Mouse (Mus musculus) gastrocnemius, postnatal 14 days (tissue): ENCODE results near the gene Tapbpl. TPM values are rescaled to one million over a fixed set of nuclear protein-coding genes. Genes with fewer than 3 reads are reported as not detected.
"Not testable (repeated sequence)": the region's sequence is repeated elsewhere in the genome, so short reads cannot be mapped to it uniquely, and the experiment has no call there.

Experiments used
- DNase-seq: peaks from one replicate; pipeline ENCODE4 v3.0.0; 2021; ENCODE audit warnings: mixed read lengths
- intact Hi-C: fragments of 180-260 bp; cut with DNase I; formaldehyde crosslinking; loops from one replicate; pipeline ENCODE4 v1.15.1; 2025; ENCODE audit warnings: low total_unique reads
- long read RNA-seq, 2 experiments: library from polyadenylated mRNA; stranded (forward); transcript quantifications; one replicate each; pipeline ENCODE4 v2.0.0; 2021
- total RNA-seq, 2 experiments: library from RNA; stranded (reverse); gene quantifications; 2 replicates each; pipeline ENCODE4 v1.2.3; 2021

The Tapbpl gene
- total RNA-seq: 1 to 10 TPM; 2.2 to 2.3 TPM
- long read RNA-seq, experiment 1, partial matches to known transcripts: 0 of 2 reads
- long read RNA-seq, experiment 1, other reads (novel, unspliced or antisense): 0 of 2 reads
- long read RNA-seq, experiment 2, partial matches to known transcripts: 1 of 5 reads
- long read RNA-seq, experiment 2, other reads (novel, unspliced or antisense): 1 of 5 reads

- intact Hi-C loops: no loop called here
- peak; percentile 57 for DNase-seq
Observed at GRCm38 (mm10) chr6:125231117-125232044, at the start of gene Tapbpl. Tapbpl (minus strand) TSS chr6:125231860.

DNA sequence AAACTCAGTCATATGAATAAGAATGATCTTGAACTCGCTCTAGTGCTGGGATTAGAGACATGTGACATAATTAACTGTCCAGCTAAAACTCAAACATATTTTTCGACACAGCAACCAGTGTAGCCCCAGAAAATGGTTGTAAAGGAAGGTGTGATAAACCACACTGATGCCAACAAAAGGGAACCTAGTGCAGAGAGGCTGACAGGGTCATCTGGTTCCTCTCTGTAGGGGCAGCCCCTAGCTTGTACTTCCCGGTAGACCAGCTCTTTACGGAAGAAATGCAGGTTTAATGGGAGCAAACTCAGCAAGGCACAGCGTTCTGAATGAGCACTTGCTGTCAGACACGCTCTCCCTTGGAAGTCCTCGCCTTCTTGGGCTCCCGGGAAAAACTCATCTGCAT lies 48.1 kb upstream of the Tapbpl start:
- DNase-seq: no peak
- intact Hi-C loops: loop anchor here (5.0 kb wide), 1 partner anchor 83 kb away; no protein-coding TSS in a partner anchor

- DNase-seq: peak; percentile 47
Observed at GRCm38 (mm10) chr6:125274841-125275563, 43.3 kb upstream of the Tapbpl start.

GRCm38 (mm10) chr6:125272228-125272785 lies 40.6 kb upstream of the Tapbpl start:
- no peak for DNase-seq
- intact Hi-C loops: no loop called here

More at GRCm38 (mm10) chr6:125274841-125275563, 43.3 kb upstream of the Tapbpl start:
- intact Hi-C loops: no loop called here

DNA sequence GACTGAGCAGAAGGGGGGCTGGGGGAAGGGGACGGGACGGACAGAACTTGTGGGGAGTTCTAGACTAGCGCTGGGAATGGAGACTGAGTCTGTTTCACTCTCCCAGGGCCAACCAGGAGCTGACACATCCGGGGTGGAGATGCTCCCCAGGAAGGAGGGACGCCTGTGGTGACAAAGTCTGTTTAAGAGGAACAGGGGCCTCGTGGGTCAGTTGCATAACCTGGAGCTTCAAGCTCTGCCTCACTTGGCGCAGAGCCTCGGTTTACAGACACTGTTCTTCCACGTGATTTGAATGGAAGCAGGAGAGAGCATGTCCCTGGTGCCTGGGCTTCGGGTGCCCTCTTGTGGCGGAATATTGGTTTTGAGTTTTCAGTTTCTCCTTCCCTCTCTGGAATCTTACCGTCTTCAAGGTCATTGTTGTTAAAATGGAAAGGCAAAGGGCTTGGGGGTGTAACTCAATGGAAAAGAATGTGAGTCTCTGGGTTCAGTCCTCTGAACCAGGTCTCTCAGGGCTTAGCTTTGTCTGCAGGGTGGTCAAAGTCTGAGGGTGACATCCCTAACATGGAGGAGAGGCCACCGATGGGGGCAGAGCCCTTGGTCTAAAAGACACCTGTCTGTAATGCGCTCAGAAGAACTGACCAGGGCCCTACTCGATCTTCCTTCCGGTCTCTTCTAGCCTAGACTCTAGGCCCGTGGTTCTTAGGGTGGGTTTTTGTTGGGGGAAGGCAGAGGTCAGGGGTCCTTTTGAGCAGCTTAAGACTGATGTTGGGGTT lies 40.0 kb upstream of the Tapbpl start:
- intact Hi-C loops: no loop called here
- DNase-seq: peak; percentile 95

DNA sequence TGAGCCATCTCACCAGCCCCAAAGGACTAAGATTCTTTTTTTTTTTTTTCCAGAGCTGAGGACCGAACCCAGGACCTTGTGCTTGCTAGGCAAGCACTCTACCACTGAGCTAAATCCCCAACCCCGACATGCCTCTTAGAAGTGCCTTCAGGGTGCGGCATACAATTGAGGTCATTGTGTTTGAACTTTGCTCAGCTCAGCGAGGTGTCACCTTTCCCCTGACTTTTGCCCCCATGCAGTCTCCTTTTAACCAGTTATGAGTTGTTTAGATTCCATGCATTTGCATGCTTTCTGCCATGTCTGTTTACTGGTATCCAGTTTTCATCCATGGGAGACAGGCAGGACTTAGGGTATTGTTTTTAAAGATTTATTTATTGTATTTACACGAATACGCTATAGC lies 37.1 kb upstream of the Tapbpl start:
- no peak for DNase-seq
- intact Hi-C loops: loop anchor here (5.0 kb wide), 1 partner anchor 46 kb away; no protein-coding TSS in a partner anchor

DNA sequence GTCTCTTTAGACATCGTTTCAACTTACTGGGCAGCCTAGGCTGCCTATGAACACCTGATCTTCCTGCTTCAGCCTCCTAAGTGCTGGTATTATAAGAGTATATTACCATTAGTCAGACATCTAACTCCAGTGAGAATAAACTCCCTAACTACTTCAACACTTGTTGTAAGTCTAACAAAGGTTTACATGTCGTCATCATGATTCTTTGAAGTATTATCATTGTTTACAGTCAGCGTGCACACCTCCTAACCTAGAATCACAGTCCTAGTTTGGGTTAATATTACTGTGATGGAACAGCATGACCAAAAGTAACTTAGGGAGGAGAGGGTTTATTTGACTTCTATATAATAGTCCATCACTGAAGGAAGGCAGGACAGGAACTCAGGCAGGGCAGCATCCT lies 35.8 kb upstream of the Tapbpl start:
- intact Hi-C loops: loop anchor here (5.0 kb wide), 1 partner anchor 45 kb away; no protein-coding TSS in a partner anchor
- DNase-seq: no peak

- DNase-seq: not testable (repeated sequence)
- intact Hi-C loops: loop anchor here (5.0 kb wide), 1 partner anchor 44 kb away; no protein-coding TSS in a partner anchor
Observed at GRCm38 (mm10) chr6:125266600-125266999, 34.9 kb upstream of the Tapbpl start.

GRCm38 (mm10) chr6:125266091-125266490 lies 34.4 kb upstream of the Tapbpl start:
- DNase-seq: no peak
- intact Hi-C loops: loop anchor here (5.0 kb wide), 1 partner anchor 44 kb away; no protein-coding TSS in a partner anchor

GRCm38 (mm10) chr6:125265239-125265638 lies 33.6 kb upstream of the Tapbpl start:
- DNase-seq: no peak
- intact Hi-C loops: loop anchor here (5.0 kb wide), 1 partner anchor 43 kb away; no protein-coding TSS in a partner anchor

DNA sequence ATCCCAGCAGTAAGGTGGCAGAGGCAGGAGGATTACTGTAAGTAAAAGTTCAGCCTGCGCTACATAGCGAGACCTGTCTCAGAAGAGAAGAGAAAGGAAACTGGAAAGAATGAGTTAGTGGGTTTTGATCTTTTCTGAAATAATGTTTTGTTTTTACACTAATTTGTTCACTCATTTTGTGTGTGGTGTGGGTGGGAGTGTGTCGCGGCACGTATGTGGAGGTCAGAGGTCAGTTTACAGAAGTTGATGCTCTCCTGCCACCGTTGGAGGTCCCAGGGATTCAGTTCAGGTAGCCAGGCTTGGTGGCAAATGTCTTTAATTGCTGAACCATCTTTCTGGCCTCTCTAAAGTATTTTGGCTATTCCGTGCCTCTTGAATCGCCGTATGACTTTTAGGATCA lies 32.6 kb upstream of the Tapbpl start:
- intact Hi-C loops: no loop called here
- DNase-seq: no peak

DNA sequence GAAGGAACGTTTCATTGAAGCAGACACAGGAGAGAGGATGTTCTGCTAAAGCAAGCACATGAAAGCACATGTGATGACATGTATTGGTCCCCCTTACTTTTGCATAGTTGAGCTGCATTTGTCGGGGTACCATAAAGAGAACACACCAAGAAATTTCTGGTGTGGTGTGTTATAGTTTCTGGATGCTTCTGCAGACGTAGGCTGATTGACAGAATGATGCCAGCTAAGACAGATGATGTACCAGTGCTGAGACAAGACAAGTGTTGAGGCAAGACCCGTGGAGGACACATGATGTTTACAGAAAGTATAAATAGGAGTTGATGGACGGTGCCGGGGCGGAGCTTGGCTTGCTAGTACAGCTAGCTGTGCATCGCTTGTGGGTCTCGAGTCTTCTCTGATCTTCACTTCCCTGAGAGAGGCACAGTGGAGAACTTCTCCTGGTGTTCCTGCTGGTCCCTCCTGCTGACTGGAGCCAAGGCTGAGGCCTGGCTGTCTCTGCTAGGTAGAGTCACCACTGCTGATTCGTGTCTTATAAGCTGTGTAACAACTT lies 28.4 kb upstream of the Tapbpl start:
- intact Hi-C loops: no loop called here

GRCm38 (mm10) chr6:125256222-125256966 lies 24.7 kb upstream of the Tapbpl start:
- intact Hi-C loops: no loop called here
- peak; percentile 51 for DNase-seq

More for the DNA sequence above, 28.4 kb upstream of the Tapbpl start:
- DNase-seq: no peak

DNA sequence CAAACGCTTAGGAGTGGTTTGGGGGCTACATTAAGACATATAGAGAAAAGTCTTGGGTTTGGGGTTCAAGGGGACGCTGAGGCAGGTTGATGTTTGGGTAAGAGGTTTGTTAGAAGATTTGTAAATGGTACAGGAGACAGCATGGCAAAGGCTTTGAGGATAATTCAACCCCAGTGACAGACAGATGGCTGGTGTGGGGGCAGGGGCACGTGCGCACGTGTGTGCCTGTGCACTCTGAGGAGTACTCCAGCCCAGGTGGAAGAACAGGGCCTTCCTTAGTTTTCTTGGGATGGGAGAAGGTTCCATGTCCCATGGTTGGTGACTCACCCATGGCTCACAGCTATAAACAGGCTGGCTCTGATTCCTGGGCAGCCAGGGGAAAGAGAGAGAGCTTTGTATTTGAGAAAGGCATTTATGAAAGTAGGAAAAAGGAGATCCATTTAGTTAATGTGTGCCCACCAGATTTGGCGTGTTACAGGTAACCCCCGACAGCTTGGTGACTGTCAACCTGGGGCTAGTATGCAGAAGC lies 23.9 kb upstream of the Tapbpl start:
- no peak for DNase-seq
- intact Hi-C loops: no loop called here

DNA sequence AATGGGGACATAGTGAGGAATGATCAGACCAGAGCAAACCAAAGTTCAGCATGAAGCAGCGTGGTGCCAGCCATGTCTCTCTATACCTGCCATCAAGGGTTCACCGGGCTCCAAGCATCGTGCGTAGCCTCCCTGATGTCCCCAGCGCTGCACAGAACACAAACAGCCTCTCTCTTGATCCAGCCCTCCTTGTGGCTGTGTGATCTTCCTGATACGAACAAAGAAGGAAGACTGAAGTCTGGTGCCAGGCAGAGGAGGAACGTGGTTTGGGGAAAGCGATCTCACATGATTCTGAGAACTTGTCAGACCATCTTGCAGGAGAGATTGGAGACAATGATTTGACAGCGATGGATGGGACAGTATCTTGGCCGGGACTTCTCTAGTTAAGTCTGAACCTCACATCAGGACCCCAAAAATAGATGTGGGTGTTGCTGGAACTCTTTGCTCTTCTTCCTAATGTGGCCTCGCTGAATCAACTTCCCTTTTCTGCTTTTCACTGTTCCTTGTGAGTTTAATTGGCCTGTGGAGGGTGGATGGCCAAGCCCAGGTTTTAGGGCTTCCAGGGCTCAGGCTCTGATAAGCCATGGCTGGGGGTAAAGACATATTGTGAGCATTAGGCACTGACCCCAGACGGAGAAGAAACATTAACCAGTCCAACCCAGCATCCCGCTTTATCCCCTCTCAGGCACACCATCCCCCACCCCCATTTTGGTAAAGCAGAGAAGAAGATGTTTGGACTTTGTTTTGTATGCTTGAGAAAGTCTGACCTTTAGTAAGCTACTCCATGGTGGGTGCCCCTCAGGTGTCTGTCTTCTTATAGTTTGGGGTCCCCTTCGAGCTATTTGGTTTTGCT lies 22.4 kb upstream of the Tapbpl start:
- intact Hi-C loops: no loop called here

DNA sequence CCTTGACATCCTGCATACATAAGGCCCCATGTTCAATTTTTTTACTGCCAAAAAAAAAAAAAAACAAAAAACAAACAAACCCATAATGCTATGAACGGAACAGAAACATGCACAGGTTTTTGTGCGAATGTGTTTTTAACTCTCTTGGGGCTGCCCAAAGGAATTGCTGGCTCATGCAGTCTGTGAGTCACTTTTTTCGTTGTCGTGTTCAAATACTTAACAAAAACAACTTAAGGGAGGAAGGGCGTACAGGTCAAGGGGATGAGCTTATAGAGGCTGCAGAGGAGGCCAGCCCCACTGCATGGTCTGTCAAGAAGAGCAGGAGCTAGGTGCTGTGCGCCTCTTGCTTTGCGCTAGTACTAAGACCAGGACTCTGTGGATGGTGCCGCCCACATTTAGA lies 21.1 kb upstream of the Tapbpl start:
- no peak for DNase-seq
- intact Hi-C loops: no loop called here

More for the DNA sequence above, 22.4 kb upstream of the Tapbpl start:
- no peak for DNase-seq

DNA sequence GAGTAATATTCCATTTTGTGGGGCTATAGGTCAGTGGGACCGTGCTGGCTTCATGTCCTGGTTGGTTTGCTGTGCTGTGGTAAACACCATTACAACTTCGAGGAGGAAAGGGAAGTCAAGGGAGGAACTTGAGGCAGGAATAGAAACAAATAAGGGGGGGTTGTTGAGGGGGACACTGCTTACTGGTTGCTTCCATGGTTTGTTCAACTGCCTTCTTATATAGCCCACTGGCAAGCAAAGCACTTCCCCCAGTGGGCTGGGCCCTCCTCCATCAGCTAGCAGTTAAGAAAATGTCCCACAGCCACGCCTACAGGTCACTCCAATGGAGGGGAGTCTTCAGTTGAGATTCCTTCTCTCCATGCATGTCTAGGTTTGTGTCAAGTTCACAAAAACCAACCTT lies 20.6 kb upstream of the Tapbpl start:
- intact Hi-C loops: no loop called here
- DNase-seq: no peak
